Mouse (Mus musculus) ovary, postnatal 10 days (tissue): ENCODE measurements around the gene Gbf1.

ENCODE experiments used
- DNase-seq: peaks from one replicate; pipeline ENCODE4 v3.0.0; 2022; ENCODE audit warnings: low spot score

Gene Gbf1

DNA sequence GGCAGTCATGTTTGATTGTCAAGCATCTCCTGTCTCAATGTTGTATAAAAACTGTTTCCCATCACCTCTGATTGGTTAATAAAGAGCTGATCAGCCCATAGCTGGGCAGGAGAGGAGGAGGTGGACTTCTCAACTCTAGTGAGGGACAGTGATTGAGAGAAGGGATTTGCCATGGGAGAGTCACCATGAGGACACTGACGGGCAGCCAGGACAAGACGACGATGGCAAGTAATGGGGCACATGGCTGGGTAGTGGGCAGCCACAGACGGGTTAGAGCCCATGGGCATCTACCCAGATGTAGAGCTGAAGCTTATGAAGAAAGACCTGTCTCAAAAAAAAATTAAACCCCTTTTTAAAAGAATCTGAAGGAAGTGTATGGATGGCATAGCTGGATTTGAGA lies 150.2 kb downstream of the Gbf1 start:
- DNase-seq = no peak

DNA sequence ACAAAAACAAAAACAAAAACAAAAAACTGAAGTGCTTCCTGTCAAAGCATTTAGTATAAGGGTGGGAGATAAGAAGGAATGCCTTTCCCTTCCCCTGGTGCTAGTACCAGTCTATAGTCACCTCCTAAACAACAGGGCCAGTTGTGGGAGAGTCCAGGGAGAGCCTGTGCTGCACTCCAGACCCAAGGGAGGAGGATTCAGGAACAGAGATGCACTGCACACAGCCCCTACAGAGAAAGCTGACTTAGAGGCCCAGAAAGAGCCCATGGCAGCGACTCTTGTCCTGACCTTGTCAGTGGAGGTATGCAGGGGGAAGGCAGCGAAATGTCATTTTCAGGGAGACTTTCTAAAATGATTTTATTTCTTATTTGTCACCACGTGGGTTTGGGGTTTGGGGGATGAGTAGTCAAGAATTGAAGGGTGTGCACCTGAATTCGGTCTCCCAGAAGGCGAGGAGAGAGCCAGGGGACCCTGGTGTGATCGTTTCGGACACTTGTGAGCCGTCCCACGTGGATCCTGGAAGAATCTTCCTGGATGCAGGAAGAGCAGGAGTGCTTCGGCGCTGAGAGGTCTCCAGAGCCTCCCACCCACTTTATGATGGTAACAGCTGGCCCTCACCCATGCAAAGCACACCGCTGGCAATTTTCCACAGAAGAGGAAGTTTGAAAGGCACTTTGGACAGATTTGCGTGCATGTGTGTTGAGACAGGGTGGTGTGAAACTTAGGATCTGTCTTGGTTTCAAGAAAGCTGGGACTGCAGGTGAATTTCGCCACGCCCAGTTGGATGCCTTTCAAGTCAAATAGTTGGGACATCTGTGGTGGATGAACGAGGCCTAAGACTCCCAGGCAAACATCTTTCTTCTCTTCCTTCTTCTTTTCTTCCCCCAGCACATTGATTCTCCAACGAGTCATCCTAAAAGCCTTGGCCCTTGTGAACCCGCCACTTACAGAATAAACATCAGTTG lies 151.2 kb downstream of the Gbf1 start:
- no peak for DNase-seq

DNA sequence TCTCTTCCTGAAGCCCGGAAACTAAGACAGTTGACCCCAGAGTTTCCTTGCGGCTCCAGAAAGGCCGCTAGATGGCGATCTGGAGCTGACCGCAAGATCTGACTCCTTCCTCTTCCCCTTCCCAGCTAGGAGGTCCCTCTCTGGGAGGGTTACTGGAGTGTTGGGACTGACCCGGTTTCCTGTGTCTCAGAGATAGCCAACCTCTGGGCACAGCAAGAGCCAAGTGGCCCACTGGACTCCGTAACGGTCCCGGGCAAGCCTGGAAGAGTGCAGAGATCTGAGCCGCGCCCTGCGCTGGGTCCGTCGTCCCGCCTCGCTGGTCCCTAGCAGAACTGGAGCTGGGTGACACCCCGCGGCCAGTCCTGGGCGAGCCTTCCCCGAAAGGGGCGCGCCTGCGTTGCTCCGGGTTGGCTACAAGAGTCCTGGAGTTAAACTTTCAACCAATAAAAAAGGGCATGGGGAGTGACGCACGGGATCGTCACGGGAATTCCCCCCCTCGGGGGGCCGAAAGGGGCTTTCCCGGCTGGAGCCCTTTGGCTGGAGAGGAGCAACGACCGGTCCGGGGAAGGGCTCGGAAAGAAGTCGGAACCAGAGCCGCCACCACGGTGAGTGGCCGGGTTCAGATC lies 152.0 kb downstream of the Gbf1 start, which contains the start of gene Nfkb2:
Gene Nfkb2, plus strand, starts transcription at position 105 of the 626 bp plus-strand sequence.
- peak; percentile 88 for DNase-seq

DNA sequence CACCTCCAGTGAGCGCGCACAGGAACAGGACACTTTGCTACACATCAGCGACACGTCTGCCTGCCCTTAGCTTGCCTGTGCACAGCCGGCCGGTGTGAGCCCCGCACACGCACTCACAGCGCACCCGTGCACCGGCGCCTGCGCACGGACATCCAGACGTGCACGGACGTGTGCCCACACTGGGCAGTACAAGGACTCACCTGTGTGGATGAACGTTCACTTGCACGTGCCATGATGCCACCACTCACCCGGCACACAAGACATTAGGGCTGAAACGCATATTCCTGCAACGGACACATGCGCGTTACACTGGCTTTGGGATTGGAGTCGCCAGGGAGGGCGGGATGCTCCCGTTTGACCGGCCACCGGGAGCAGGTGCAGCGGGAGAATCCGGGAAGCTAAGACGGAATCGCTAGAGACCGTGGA lies 152.6 kb downstream of the Gbf1 start:
- DNase-seq = no peak

DNA sequence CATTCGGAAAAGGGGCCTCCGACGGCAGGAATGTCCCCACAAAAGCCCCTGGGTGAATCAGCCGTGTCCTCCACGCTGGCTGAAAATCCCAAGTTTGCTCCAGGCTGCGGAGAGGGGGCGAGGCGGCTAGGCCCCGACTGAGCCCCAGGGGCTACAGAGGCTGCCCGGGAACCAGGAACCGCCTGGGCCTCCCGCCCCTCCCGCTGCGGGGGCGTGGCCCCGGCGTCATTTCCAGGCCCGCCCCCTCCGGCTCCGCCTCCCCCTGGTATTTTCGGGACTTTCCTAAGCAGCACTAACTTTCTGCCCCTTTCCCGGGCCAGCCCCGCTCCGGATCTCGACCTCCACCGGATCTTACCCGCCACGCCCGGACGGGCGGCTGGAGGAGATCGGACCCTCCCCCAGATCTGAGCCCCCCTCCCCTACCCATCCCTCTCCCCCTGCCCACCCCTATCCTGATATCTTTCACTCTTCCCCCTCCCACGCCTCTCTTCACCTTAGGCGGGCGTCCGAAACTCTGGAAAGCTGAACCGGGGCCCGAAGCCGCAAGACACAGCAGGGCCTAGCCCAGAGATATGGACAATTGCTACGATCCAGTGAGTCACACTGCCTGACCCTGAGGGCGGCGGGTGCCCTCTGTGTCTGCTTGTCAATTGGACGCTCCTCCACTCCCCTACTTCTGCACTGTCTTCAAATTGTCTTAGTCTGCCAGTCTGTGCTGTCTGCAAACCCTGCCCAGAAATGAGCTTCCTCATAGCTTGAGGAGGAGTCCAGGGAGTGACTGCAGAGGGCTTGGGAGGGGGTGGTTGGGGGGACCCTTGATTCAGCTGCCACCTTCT lies 153.3 kb downstream of the Gbf1 start:
- peak; percentile 76 for DNase-seq

DNA sequence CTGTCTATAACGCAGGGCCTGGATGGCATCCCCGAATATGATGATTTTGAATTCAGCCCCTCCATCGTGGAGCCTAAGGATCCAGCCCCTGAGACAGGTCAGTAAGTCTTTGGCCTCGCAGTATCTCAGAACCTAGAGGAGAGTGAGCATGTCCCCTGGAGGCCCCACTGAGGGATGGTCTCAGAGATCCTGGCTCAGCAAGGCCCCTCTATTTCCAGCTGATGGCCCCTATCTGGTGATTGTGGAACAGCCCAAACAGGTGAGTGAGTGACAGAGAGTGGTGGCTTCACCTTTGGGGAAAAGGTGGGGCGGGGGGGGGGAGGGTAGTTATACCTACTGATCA lies 153.9 kb downstream of the Gbf1 start:
- DNase-seq = no peak

DNA sequence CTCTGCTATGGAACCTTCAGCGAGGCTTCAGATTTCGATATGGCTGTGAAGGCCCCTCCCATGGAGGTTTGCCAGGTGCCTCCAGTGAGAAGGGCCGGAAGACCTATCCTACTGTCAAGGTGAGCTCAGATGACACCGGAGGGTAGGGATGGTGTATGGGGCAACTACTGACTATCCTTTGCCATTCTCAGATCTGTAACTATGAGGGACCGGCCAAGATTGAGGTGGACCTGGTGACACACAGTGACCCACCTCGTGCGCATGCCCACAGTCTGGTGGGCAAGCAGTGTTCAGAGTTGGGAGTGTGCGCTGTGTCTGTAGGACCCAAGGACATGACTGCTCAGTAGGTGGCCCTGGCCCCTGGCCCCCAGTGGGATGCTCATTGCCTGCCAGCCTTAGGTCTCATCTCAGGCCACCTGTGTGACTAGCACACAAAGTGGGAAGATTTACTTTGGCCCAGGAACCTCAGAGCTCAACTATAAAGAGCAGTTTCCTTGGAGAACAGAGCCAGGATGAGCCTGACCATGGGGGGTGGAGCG lies 154.5 kb downstream of the Gbf1 start:
- no peak for DNase-seq

DNA sequence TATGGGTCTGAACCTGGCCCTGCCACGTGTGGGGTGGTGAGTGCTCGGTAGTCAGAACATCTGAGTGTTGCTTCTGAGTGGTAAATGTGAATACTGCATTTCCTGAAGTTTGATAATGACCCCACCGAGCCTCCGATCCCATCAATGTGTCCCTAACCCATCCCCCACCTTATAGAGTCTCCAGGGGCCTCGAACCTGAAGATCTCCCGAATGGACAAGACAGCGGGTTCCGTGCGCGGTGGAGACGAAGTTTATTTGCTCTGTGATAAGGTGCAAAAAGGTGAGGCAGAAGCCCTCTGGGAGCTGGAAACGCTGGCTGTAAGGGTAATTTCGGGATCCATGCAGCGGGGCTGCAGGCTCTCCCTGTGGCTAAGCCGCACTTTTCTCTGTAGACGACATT lies 155.5 kb downstream of the Gbf1 start:
- no peak for DNase-seq

DNA sequence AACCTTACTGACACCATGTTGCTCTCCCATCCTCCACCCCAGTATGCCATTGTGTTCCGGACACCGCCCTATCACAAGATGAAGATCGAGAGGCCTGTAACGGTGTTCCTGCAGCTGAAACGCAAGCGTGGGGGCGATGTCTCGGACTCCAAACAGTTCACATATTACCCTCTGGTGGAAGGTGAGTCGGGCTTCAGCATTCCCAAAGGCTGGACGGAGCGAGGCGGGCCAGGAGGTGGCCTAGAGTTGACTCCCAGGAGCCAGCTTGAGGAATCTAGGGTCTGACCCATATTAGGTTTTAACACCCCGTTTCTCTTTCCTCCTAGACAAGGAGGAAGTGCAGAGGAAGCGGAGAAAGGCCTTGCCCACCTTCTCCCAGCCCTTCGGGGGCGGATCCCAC lies 156.0 kb downstream of the Gbf1 start:
- DNase-seq = no peak

DNA sequence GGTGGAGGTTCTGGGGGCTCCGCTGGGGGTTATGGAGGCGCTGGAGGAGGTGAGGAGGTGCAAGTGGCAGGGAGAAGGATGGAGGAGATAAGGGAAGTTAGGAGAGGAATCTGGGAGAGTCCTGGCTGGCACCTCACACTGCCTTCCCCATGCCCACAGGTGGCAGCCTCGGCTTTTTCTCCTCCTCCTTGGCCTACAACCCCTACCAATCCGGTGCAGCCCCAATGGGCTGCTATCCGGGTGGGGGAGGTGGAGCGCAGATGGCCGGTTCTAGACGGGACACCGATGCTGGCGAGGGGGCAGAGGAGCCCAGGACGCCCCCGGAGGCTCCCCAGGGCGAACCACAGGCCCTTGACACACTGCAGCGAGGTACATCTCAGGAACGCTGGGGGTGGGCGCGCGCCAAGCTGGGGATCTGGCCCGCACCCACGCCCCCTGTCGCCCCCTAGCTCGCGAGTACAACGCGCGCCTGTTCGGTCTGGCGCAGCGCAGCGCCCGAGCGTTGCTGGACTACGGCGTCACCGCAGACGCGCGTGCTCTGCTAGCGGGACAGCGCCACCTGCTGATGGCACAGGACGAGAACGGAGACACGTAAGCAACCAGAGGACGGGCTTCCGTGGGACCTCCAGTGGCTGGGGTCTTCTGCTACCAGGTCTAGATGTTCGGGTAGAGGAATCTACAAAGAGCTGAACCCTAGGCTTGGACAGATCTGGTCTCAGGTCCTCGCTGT lies 156.6 kb downstream of the Gbf1 start:
- DNase-seq = no peak

DNA sequence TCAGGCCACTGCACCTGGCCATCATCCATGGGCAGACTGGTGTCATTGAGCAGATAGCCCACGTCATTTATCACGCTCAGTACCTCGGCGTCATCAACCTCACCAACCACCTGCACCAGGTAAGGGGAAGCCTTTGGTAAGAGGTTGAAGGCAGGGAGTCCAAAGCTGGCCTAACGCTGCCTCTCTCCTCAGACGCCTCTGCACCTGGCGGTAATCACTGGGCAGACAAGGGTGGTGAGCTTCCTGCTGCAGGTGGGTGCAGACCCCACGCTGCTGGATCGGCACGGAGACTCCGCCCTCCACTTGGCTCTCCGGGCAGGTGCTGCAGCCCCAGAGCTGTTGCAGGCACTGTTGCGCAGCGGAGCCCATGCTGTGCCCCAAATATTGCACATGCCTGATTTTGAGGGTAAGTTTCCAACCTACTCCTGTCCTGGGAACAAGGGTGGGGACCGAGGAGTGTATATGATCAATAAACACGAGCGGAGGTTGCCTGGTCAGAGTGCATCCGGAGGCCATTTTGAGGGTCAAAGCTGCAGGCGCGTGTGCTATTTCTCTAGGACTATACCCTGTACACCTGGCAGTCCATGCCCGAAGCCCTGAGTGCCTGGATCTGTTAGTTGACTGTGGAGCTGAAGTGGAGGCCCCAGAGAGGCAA lies 157.5 kb downstream of the Gbf1 start:
- DNase-seq = no peak

DNA sequence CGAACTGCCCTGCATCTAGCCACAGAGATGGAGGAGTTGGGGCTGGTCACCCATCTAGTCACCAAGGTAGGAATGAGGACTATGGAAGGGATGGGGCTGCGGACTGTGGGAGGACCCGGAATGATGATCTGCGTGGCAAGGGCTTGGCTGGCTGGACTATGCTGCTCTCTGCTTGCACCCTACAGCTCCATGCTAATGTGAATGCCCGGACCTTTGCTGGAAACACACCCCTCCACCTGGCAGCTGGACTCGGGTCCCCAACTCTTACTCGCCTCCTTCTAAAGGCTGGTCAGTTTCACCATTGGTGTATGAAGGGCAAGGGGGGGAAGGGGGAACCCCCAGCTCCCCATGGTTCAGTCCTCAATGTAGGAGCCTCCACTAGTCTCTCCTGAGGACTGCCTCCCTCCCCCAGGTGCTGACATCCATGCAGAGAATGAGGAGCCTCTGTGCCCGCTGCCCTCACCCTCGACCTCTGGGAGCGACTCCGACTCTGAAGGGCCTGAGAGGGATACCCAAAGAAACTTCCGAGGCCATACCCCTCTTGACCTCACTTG lies 158.1 kb downstream of the Gbf1 start:
- DNase-seq = no peak

DNA sequence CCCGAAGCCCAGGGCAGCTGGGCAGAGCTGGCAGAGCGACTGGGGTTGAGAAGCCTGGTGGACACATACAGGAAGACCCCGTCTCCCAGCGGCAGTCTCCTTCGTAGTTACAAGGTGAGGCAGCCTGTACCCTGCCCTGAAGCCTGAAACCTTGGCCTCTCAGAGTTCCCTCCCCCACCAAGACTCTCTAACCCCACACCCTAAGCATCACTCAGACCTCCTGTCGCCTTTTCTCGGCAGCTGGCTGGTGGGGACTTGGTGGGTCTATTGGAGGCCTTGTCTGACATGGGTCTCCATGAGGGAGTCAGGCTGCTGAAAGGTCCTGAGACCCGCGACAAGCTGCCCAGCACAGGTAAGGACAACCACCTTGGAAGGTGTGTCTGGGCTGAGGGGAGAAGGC lies 159.0 kb downstream of the Gbf1 start:
- no peak for DNase-seq

DNA sequence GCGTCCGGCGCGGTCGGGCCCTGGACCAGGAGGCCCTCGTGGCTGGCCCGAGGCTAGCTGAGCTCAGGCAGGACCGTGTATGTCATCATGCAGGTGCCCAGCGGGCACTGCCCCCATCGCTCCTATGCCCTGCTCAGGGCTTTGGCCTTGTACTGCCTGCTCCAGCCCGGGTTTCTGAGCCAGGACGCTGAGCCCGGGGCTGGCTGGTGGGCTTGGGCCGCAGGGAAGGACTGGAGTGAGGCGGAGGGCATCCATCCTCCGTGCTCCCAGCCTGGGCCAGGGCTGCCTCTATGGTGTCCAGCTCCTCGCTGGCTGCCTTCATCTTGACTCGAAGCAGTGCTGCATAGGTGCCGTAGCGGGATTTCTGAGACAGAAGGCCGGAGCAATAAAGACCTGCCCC lies 160.3 kb downstream of the Gbf1 start:
- no peak for DNase-seq

DNA sequence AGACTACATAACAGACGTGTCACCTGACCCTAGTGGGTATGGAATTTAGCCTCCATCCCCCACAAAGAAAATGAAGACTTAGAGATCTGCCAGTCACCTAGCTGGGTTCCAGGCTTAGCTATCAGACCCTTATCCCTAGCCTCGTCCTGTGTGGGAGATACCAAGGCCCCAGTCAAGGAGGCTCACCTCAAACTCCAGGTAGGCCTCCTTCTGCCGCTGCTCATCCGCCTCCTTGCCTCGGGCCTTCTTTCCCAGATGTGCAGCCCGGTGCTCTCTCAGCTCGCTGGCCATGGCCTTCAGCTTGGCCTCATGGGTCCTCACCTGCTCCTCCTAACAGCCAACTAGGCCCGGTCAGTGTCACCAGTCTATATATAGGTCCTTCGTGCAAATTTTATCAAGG lies 160.8 kb downstream of the Gbf1 start:
- no peak for DNase-seq

DNA sequence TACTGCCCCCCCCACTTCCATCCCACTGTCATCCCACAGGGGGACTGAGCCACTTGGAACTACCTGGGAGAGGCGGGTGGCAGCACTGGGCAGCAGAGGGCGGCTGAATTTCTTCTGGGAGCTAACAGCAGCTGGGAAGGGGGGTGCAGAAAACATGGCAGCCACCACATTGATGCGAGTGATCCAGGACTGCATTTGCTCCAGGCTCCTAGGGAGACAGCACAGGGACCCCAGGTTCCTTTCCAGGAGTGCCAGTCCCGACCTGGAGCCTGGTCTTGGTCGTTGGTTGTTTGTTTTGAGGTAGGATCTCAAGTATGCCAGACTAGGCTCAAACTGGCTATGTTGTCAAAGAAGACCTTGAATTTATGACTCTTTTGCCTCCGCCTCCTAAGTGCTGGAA lies 161.3 kb downstream of the Gbf1 start:
- DNase-seq = no peak

DNA sequence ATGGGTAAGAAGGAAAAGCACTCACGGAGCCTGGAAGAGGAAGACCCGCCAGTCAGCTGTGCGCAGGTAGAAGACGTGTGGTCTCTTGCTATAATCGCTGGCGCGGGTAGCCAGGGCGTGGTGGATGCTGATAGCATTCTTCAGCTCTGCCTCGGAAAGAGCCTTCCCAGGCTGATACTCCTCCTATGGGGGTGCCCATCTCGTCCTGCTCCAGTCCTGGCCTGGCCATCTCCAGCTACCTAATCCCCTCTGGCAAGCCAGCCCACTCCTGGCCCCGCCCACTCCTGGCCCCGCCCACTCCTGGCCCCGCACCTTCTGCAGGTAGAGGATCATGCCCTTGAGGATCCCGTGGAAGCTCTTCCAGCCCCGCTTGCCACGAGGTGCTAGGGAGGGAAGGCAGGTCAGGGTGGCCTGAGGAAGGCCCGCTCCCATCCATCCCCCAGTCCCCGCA lies 161.9 kb downstream of the Gbf1 start:
- no peak for DNase-seq

DNA sequence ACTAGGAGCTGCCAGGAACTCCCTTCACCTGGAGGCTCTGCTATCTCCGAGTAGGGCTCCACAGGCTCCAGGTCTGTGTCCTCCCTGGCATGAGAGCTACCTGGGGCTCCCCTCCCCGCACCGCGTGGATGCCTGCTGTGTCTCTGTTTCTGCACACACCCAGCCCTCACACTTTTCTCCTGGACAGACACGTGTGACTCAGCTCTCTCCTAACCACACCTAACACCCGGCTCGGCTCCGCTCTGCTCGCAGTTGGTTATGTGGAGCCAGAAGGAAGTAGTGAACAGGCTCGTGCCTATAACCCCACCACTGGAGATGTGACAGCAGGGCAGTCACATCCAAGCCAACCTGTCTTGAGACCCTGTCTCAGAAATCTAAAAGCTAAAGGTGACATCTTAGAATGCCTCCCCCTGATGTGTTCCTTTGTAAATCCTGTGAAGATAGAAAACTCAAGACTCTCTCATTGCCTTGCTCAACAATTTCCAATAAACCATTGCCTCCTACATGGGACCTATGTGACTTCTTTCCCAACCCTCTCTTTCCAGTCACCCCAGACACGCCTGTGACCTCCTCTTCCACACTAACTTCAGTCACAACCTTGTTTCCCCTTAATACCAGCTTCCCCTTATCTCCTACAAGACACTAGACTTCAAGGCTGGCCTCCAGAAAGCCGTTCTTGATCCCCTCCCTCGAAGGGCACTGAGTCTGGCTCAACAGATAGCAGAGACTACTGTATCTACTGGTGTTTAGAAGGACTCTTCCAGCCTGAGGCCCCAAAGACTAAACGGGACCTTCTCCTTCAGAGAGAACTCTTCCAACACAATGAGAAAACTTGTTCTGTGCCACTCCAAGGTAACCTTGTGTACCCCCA lies 162.8 kb downstream of the Gbf1 start:
- no peak for DNase-seq

DNA sequence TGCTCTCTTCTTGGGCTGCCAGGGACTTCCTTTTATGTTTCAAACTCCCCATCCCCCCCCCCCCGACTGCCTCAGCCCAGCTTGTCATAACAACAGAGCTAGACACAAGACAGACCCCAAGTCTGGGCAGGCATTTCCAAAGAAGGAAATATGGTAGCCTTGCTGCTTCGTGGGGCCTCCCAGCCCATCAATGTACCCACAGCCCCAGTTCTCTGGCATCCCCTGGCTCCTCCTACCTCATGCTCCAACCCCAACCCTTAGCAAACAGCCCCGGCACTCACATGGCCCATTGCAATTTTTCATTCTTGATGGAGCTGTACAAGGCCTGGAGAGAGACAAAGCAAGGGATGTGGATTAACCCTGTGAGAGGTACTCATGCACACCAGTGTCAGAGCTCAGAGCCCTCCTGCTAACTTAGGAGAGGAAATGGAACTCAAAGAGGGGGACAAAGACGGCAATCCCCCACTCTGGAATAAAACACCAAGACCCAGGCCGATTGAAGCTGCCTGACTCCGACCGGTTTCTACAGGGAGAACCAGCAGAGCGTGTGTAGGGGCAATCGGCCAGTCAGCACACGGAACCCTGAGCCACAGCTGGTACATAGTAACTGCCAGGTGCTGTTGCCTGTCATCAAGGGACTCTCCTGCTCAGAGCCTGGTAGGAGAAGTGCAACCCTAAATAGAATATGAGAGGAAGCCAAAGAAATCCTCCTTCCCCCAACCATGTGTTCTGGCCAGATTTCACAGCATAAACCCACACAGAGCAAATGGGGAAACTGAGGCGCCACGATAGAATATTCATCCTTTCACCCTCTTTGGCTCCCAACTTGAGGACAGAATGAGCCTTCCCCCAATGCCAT lies 163.7 kb downstream of the Gbf1 start:
- no peak for DNase-seq
